Mouse (Mus musculus): ENCODE measurements around the gene Gipc1. TPM values are rescaled to one million over a fixed set of nuclear protein-coding genes. Genes with fewer than 3 reads are reported as not detected.

The Gipc1 gene
- polyA plus RNA-seq, 1 experiment from 2014 or later, result 220 TPM

DNA sequence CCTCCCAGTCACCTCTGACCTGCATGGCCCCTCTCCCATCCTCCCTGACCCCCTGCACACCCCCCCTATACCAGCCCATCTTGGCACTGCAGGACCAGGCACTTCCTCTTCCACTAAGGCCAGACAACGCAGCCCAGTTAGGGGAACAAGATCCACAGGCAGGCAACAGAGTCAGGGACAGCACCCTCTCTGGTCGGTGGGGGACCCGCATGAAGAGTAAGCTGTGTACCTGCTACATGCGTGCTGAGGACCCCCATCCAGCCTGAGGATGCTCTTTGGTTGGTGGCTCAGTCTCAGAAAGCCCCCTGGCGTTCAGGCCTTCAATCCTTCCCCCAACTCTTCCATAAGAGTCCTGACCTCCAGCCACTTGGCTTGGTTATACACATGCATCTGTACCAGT is 53.9 kb downstream of the Gipc1 start:
- WGBS, result 62% methylated on average over 5 of the region's 5 CpGs
- Histone ChIP-seq H3K4me2 (no peak overlapping the region), H3K36me3 (no peaks in the 10 kb centered on the region), H3K4me1 (no peaks in the 10 kb centered on the region), H3K27me3 (no peaks in the 10 kb centered on the region), H3K4me3 (replicated peaks) (no peak overlapping the region), H3K9ac (no peak overlapping the region), H3K9me3 (replicated peaks) (no peaks in the 10 kb centered on the region), H3K27ac (no peak overlapping the region)
- ATAC-seq (replicated peaks; ENCODE audit: low FRiP score), result no peak

GRCm38 (mm10) chr8:83707554-83707953 is 55.1 kb downstream of the Gipc1 start:
- no peaks in the 10 kb centered on the region for H3K36me3 ChIP-seq
- no peak for ATAC-seq (replicated peaks; ENCODE audit: low FRiP score)
- 79% methylated on average over 8 of the region's 8 CpGs for WGBS

More at GRCm38 (mm10) chr8:83707554-83707953, 55.1 kb downstream of the Gipc1 start:
- H3K4me3 ChIP-seq (replicated peaks), result no peak overlapping the region
- H3K27me3 ChIP-seq, result no peaks in the 10 kb centered on the region
- H3K27ac ChIP-seq, result no peak overlapping the region
- no peak overlapping the region for H3K9ac ChIP-seq
- H3K9me3 ChIP-seq (replicated peaks), result no peaks in the 10 kb centered on the region
- no peak overlapping the region for H3K4me2 ChIP-seq
- H3K4me1 ChIP-seq, result no peaks in the 10 kb centered on the region

Other genes with a start within 250 kb of the Gipc1 start
- gene Scoc, start 194.3 kb upstream of the Gipc1 start, polyA plus RNA-seq (2015; fragmentation: Nextera tagmentation; extraction: Ambion mirVana), result 106 and 112 TPM in 2 replicates
- not detected in 2 replicates for gene Olfr370, start 116.9 kb upstream of the Gipc1 start, polyA plus RNA-seq (2015; fragmentation: Nextera tagmentation; extraction: Ambion mirVana)
- 344 and 353 TPM in 2 replicates for gene Ndufb7, start 86.0 kb upstream of the Gipc1 start, polyA plus RNA-seq (2015; fragmentation: Nextera tagmentation; extraction: Ambion mirVana)
- gene Tecr, start 44.7 kb upstream of the Gipc1 start, polyA plus RNA-seq (2015; fragmentation: Nextera tagmentation; extraction: Ambion mirVana), result 577 and 605 TPM in 2 replicates
- gene Dnajb1, start 44.5 kb upstream of the Gipc1 start, polyA plus RNA-seq (2015; fragmentation: Nextera tagmentation; extraction: Ambion mirVana), result 59.1 and 60.4 TPM in 2 replicates
- 2.4 and 2.9 TPM in 2 replicates for gene Ptger1, start 14.0 kb downstream of the Gipc1 start, polyA plus RNA-seq (2015; fragmentation: Nextera tagmentation; extraction: Ambion mirVana)
- 29.3 and 34.6 TPM in 2 replicates for gene Pkn1, start 46.5 kb downstream of the Gipc1 start, polyA plus RNA-seq (2015; fragmentation: Nextera tagmentation; extraction: Ambion mirVana)
- 189 and 192 TPM in 2 replicates for gene Ddx39, start 62.5 kb downstream of the Gipc1 start, polyA plus RNA-seq (2015; fragmentation: Nextera tagmentation; extraction: Ambion mirVana)
- gene Adgre5, start 88.6 kb downstream of the Gipc1 start, polyA plus RNA-seq (2015; fragmentation: Nextera tagmentation; extraction: Ambion mirVana), result 31.9 and 35.4 TPM in 2 replicates
- 17.8 and 18.8 TPM in 2 replicates for gene Adgrl1, start 247.4 kb downstream of the Gipc1 start, polyA plus RNA-seq (2015; fragmentation: Nextera tagmentation; extraction: Ambion mirVana)

All from kidney, embryonic 15.5 days (tissue).